Mouse (Mus musculus) activated CD4-positive, CD25-positive, alpha-beta regulatory T cell (primary cell): ENCODE data around the gene Gpatch8. TPM values are rescaled to one million over a fixed set of nuclear protein-coding genes. Genes with fewer than 3 reads are reported as not detected.

Experiments used
- polyA plus RNA-seq, 2 experiments: library from polyadenylated mRNA; unstranded; fragments of 100-300 nt; shearing (Covaris generic); gene quantifications; one replicate each; pipeline ENCODE4 v1.2.1; 2017

The Gpatch8 gene
- 10 to 100 TPM; 57.4 to 60.5 TPM for polyA plus RNA-seq

DNA sequence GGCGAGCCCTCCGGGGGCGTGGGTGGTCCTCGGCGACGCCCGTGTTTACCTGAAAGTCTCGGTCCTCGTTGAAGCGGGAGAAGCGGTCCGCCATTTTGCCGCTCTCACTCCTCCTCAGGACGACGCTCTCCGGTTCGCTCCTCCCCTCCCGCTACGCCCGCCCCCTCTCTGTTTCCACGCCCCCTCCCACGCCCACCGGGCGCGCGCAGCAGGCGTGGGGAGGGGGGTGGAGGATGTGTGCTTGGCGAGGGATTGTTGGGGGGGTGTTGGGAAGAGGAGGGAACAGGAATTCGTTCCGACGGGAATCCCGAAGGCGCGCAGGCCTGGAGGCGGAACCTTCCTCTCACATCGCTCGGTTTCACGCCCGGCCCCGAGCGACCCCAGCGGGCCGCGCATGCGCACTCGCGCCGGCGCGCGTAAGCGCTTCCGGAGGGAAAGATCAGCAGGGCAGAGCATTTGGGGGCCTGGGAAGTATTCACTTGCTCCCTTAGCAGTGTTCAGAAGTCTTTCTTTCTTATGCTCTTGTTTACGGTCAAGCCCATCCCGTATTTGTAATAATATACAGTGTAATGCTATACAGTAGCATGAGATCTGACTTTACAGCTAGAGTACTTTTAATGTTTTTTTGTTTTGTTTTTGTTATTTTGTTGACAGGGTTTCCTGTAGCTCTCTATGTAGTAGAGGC lies at the start of gene Gpatch8:
Gene Gpatch8 (minus strand): TSS at position 362 of the 685 bp plus-strand sequence.

DNA sequence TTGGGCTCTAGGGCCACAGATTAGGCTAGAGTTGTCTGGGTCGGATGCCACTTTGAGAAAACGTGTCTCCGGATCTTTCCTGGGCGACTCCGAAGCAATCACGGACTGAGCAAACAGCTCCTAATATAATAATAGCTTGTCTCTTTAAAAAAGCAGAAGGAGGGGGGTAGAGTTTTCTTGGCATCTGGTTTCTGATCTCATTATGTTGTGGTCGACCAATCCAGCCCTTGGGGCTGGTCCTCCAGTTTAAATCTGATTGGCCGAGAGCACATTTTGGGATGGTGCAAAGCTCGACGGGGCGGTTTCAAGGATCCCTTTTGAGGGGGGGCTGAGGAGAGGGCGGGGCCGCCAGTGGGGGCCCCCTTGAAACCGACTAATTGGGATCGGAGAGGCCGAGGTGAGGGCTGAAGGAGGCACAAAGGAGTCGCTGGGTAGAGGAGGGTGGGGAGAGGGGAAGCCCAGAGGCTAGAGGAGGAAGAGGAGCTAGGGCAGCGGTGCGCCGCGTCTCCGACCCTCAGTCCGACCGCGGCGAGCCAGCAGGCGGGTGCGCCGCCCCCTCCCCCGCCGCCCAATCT lies 47.9 kb upstream of the Gpatch8 start, which contains the start of gene Fzd2:
Gene Fzd2 (plus strand): TSS at position 387 of the 575 bp plus-strand sequence.

DNA sequence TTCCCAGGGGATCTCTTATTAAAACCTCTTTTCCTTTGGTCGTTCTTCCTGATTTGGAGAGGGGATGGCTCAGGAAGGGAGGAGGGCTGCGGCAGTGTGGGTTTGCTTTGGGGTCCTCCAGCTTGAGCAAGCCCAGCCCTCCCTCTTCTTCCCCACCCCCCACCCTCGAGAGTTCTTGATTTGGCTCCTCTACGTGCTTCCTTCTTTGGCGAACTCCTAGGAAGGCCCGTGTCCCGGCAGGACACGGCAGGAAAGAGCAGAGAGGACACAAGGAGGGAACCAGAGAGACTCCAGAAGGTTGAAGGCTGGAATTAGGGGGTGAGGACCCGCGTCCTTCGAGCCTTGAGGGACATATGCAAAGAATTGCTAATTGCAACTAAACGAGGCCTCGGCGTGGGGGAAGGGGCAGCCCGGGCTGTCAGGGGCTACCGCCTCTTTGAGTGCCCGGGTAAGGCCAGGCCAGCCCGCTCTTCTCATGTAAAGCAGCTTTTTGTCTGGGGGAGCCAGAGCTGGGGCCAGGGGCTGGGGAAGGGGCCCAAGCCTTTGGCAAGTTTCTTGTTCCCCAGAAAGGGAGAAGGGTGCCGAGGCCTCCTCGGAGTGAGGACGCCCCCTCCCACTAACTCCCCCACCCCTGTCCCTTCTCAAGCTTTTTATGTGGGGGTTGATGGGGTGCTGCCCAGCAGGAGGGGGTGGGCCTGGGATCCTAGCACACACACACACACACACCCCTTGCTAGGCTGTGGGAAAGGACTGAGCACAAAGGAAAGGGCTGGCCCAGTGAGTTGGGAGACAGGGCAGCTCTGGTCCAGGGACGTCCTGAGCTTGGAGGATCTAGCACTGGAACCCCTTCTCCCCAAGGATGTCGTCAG lies 23.2 kb upstream of the Gpatch8 start, which contains the start of gene Gm11627:
Gene Gm11627 (minus strand): TSS at position 297 of the 869 bp plus-strand sequence.

DNA sequence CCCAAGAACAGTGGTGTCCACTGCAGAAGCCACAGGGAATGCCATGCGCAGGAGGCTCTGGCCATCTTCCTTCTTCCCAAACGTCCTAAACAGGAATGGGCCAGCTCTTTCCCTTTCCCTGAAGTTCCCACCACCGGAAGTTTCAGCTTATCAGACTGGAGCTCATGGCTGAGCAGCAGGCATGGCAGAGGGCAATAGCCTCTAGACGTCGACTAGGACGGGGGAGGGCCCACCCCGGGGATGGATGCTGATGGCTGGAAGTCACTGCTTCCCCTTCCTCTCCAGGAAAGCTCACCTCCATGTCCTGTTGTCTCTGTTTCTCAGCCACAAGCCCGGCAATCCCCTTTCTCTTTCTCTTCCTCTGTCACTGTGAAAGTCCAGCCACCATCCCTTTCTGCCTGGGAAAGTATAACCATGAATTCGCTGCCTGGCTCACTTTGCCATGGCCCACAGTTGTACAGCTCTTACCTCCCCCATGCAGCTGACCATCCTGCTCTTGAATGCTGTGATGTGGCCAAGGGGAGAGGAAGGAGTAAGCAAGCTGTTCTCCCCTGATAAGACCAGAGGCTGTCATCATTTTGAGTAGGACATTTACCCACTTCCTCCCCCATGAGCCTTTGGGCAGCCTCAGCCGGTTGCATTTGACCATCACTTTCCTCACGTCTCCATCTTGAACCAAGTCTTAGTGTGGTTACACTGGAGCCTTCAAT lies 86.4 kb downstream of the Gpatch8 start, which contains the start of gene Itga2b:
Gene Itga2b (minus strand): TSS at position 475 of the 710 bp plus-strand sequence.

DNA sequence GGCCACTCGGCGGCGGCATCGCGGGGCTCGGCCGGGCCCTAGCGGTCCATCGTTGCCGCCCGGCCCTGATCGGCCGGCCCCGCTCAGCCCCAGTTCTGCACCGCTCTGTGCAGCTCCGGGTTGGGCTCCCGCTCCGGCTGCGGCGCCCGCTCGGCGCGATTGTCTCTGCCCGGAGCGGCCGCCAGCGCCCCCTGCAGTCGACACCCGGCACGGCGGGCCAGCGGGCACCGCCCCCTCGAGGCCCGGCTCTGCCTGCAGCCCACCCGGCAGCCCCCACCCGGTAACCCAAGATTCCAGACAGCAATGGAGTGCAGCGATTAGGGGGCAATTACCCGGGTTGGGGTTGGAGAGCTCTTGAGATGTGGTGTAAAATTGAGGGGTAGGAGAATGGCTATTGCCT lies 108.7 kb downstream of the Gpatch8 start, which contains the start of gene Fam171a2:
Gene Fam171a2 (minus strand): TSS at position 186 of the 400 bp plus-strand sequence.

DNA sequence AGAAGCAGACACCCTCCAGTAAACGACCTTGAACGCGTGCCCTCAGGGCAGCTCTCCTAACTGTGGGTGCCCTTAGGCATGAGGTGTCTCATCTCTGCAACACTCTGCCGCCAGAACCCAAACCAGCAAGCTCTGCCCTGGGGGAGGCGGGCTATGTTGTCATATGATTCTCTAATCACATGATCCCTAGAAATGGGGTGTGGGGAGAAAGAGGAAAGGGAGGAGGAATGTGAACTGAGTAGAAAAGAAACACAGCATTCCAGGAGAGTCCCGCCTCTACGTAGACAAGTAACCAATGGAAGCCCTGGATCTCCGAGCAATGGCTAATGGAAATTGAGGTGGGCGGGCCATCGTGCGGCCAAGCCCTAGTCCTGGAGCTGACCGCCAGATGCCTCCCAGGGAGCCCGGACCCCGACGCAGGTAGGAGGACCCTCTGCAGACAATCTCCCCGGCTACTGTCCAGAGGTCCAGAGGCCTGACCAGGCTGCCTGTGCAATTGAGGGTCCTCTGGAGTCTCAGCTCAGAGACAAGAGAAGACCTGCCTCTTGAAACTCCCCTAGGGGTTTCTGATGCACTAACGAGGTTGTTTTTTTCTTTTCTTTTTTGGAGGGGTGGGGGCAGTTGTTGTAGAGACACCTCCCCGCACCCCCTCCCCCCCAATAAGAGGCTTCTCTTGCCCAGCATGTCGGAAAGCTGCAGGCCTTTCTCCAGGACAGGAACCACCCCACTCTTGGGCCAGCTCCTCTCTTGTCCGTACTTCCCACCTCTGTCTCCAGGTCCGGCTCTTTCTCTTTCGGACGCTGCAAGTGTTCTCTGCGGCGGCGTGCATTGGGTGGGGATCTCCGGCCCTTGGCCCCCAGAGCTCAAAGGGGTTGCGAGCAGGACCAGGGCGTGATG lies 125.8 kb downstream of the Gpatch8 start, which contains the start of gene Grn:
Gene Grn (plus strand): TSS at position 195 of the 897 bp plus-strand sequence.

Other genes with a start within 250 kb of the Gpatch8 start
- gene Ubtf, start 236.7 kb downstream of the Gpatch8 start, polyA plus RNA-seq: 100 to 1,000 TPM; 104 to 123 TPM
- gene Slc4a1, start 190.2 kb downstream of the Gpatch8 start, polyA plus RNA-seq: 1 to 10 TPM; 3.0 to 3.3 TPM
- 10 to 100 TPM; 25.8 to 29.9 TPM for gene Rundc3a, start 163.0 kb downstream of the Gpatch8 start, polyA plus RNA-seq
- gene Slc25a39, start 148.4 kb downstream of the Gpatch8 start, polyA plus RNA-seq: 10 to 100 TPM; 78.1 to 93.5 TPM
- 10 to 100 TPM; 42.4 to 63.7 TPM for gene Grn, start 126.1 kb downstream of the Gpatch8 start, polyA plus RNA-seq
- gene Fam171a2, start 108.7 kb downstream of the Gpatch8 start, polyA plus RNA-seq: under 1 TPM in 1 of 2 experiments, not detected in 1; 0.32 TPM
- 1 to 10 TPM in 1 of 2 experiments, under 1 TPM in 1; 0.64 to 1.1 TPM for gene Itga2b, start 86.3 kb downstream of the Gpatch8 start, polyA plus RNA-seq
- gene Gm11627, start 23.1 kb upstream of the Gpatch8 start, polyA plus RNA-seq: not detected
- not detected for gene Fzd2, start 48.0 kb upstream of the Gpatch8 start, polyA plus RNA-seq
- under 1 TPM in 1 of 2 experiments, not detected in 1; 0.04 TPM for gene Meioc, start 107.3 kb upstream of the Gpatch8 start, polyA plus RNA-seq
- gene Ccdc43, start 141.4 kb upstream of the Gpatch8 start, polyA plus RNA-seq: 10 to 100 TPM; 27.5 to 30.7 TPM
- gene Adam11, start 205.0 kb upstream of the Gpatch8 start, polyA plus RNA-seq: not detected